Mouse (Mus musculus): ENCODE data around the gene Vgll4. TPM values are rescaled to one million over a fixed set of nuclear protein-coding genes. Genes with fewer than 3 reads are reported as not detected.
A peak's percentile ranks its signal among the peaks of the same experiment; 100 is the strongest.

Gene Vgll4
- polyA plus RNA-seq, 2 experiments = 4.6 to 5.5 TPM

DNA sequence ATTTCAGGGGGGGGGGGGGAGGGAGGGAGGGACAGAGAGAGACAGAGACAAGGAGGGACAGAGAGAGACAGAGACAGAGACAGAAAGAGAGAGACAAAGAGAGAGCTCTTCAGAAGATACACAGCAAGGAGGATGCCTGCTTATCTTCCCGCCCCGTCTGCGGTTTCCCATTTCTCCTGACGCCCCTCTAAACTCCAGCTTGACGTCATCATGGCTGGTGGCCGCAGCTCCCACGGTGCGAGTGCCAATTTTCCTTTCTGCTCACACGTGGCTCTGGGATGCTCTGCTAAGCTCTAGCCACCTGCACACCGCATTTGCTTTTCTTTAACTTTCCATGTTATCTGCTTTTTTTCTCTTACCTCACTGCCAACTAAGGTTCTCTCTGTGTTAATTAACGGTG lies 151.8 kb downstream of the Vgll4 start:
- no peaks in the 10 kb centered on the region for H3K9me3 ChIP-seq (ENCODE audit: control insufficient read depth, low read length)
- no peak overlapping the region for H3K9ac ChIP-seq (replicated peaks)
- no peak overlapping the region for H3K27ac ChIP-seq
- WGBS (ENCODE audit: insufficient replicate concordance) = 3% methylated on average over 11 of the region's 11 CpGs
- H3K36me3 ChIP-seq (replicated peaks; ENCODE audit: control insufficient read depth, insufficient read depth, low read depth) = no peaks in the 10 kb centered on the region
- H3K4me2 ChIP-seq (ENCODE audit: low read depth) = no peak overlapping the region
- DNase-seq (ENCODE audit: low read depth in 3 of 3, low spot score in 3 of 3) = peak in 1 of 3 experiments; percentile 22
- no peak for TF ChIP-seq EP300 (IDR thresholded peaks at IDR 0.05; ENCODE audit: low read depth)
- no peak for TF ChIP-seq CTCF (IDR thresholded peaks at IDR 0.05; ENCODE audit: low read depth)
- H3K4me3 ChIP-seq (ENCODE audit: insufficient read depth in 1 of 2, low read depth in 2 of 2, low read length in 2 of 2) = no peak overlapping the region
- ATAC-seq (ENCODE audit: insufficient read depth) = peak; percentile 58; the same call in 1 of the 2 replicates
- no peaks in the 10 kb centered on the region for H3K27me3 ChIP-seq (ENCODE audit: control insufficient read depth, insufficient read depth, low read length)
- peaks cover 2 to 12% of the 10 kb centered on the region in 2 experiments; a peak in 2 of 4 replicates for H3K4me1 ChIP-seq (replicated peaks; ENCODE audit: control insufficient read depth in 2 of 2, insufficient read depth in 2 of 2, low read length in 1 of 2)

GRCm38 (mm10) chr6:114814882-114815650 lies 154.7 kb downstream of the Vgll4 start:
- H3K36me3 ChIP-seq (replicated peaks; ENCODE audit: control insufficient read depth, insufficient read depth, low read depth) = no peaks in the 10 kb centered on the region
- H3K27ac ChIP-seq = no peak overlapping the region
- peaks cover 2 to 8% of the 10 kb centered on the region in 2 experiments; a peak in 2 of 4 replicates for H3K4me1 ChIP-seq (replicated peaks; ENCODE audit: control insufficient read depth in 2 of 2, insufficient read depth in 2 of 2, low read length in 1 of 2)
- H3K4me2 ChIP-seq (ENCODE audit: low read depth) = no peak overlapping the region
- H3K9me3 ChIP-seq (ENCODE audit: control insufficient read depth, low read length) = no peaks in the 10 kb centered on the region
- WGBS (ENCODE audit: insufficient replicate concordance) = 70% methylated on average over 5 of the region's 5 CpGs
- H3K4me3 ChIP-seq (ENCODE audit: insufficient read depth in 1 of 2, low read depth in 2 of 2, low read length in 2 of 2) = no peak overlapping the region
- no peak for ATAC-seq (ENCODE audit: insufficient read depth)
- H3K27me3 ChIP-seq (ENCODE audit: control insufficient read depth, insufficient read depth, low read length) = no peaks in the 10 kb centered on the region
- H3K9ac ChIP-seq (replicated peaks) = no peak overlapping the region
- TF ChIP-seq EP300 (IDR thresholded peaks at IDR 0.05; ENCODE audit: low read depth) = no peak
- peak; percentile 73 for TF ChIP-seq CTCF (IDR thresholded peaks at IDR 0.05; ENCODE audit: low read depth)
- peak in 1 of 3 experiments; percentile 13 for DNase-seq (ENCODE audit: low read depth in 3 of 3, low spot score in 3 of 3)

DNA sequence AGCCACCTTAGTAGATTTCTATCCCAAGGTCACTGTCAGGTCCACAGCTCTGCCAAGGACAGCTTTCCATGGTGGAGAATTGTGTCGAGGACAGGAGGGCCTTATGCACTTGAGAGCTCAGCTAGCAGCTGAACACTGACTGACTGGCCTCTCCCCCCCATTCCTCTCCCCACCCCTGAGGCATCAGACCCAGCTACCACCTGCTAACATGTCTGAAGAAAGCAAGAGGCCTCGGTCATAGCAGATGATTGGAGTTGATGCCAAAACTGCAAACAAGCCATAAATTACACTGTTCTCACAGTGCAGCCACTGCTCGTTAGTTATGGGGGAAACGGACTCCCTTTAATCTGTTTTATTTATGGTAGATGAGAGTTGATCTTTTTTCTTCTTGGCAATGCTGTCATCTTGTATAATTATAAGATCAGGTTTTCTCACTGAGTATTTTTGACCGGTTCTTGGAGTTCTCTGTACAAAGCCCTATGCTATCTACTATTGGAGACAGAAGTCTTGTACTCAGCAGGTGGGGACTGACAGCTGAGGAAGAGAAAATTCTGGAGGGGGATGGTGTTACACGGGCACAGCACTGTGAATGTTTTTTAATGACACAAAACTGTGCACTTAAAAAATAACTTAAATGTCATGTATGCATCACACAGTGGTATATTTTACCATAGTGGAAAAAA lies 155.5 kb downstream of the Vgll4 start:
- ATAC-seq (ENCODE audit: insufficient read depth) = no peak
- no peaks in the 10 kb centered on the region for H3K27me3 ChIP-seq (ENCODE audit: control insufficient read depth, insufficient read depth, low read length)

GRCm38 (mm10) chr6:114812779-114813178 lies 157.0 kb downstream of the Vgll4 start:
- no peak overlapping the region for H3K27ac ChIP-seq
- no peaks in the 10 kb centered on the region for H3K9me3 ChIP-seq (ENCODE audit: control insufficient read depth, low read length)
- H3K36me3 ChIP-seq (replicated peaks; ENCODE audit: control insufficient read depth, insufficient read depth, low read depth) = no peaks in the 10 kb centered on the region
- H3K4me1 ChIP-seq (replicated peaks; ENCODE audit: control insufficient read depth in 2 of 2, insufficient read depth in 2 of 2, low read length in 1 of 2) = no peaks in the 10 kb centered on the region
- no peak overlapping the region for H3K4me2 ChIP-seq (ENCODE audit: low read depth)
- H3K4me3 ChIP-seq (ENCODE audit: insufficient read depth in 1 of 2, low read depth in 2 of 2, low read length in 2 of 2) = no peak overlapping the region
- DNase-seq (ENCODE audit: low read depth in 3 of 3, low spot score in 3 of 3) (no peak), ATAC-seq (ENCODE audit: insufficient read depth) (no peak)
- H3K9ac ChIP-seq (replicated peaks) = no peak overlapping the region
- no peaks in the 10 kb centered on the region for H3K27me3 ChIP-seq (ENCODE audit: control insufficient read depth, insufficient read depth, low read length)
- no peak for TF ChIP-seq EP300 (IDR thresholded peaks at IDR 0.05; ENCODE audit: low read depth)
- no peak for TF ChIP-seq CTCF (IDR thresholded peaks at IDR 0.05; ENCODE audit: low read depth)
- WGBS (ENCODE audit: insufficient replicate concordance) = 72% methylated on average over 4 of the region's 4 CpGs

More for the DNA sequence above, 155.5 kb downstream of the Vgll4 start:
- DNase-seq (ENCODE audit: low read depth in 3 of 3, low spot score in 3 of 3) = no peak
- Histone ChIP-seq H3K4me3 (ENCODE audit: insufficient read depth in 1 of 2, low read depth in 2 of 2, low read length in 2 of 2) (no peak overlapping the region), H3K4me2 (ENCODE audit: low read depth) (no peak overlapping the region), H3K9ac (replicated peaks) (no peak overlapping the region), H3K27ac (no peak overlapping the region), H3K4me1 (replicated peaks; ENCODE audit: control insufficient read depth in 2 of 2, insufficient read depth in 2 of 2, low read length in 1 of 2) (peaks cover 2 to 5% of the 10 kb centered on the region in 2 experiments; a peak in 2 of 4 replicates), H3K36me3 (replicated peaks; ENCODE audit: control insufficient read depth, insufficient read depth, low read depth) (no peaks in the 10 kb centered on the region), H3K9me3 (ENCODE audit: control insufficient read depth, low read length) (no peaks in the 10 kb centered on the region)
- no peak for TF ChIP-seq EP300 (IDR thresholded peaks at IDR 0.05; ENCODE audit: low read depth)
- TF ChIP-seq CTCF (IDR thresholded peaks at IDR 0.05; ENCODE audit: low read depth) = no peak
- 67% methylated on average over 6 of the region's 6 CpGs for WGBS (ENCODE audit: insufficient replicate concordance)

GRCm38 (mm10) chr6:114812322-114812721 lies 157.5 kb downstream of the Vgll4 start:
- Histone ChIP-seq H3K9ac (replicated peaks) (no peak overlapping the region), H3K4me2 (ENCODE audit: low read depth) (no peak overlapping the region), H3K4me1 (replicated peaks; ENCODE audit: control insufficient read depth in 2 of 2, insufficient read depth in 2 of 2, low read length in 1 of 2) (no peaks in the 10 kb centered on the region), H3K27ac (no peak overlapping the region), H3K27me3 (ENCODE audit: control insufficient read depth, insufficient read depth, low read length) (no peaks in the 10 kb centered on the region), H3K4me3 (ENCODE audit: insufficient read depth in 1 of 2, low read depth in 2 of 2, low read length in 2 of 2) (no peak overlapping the region), H3K9me3 (ENCODE audit: control insufficient read depth, low read length) (no peaks in the 10 kb centered on the region), H3K36me3 (replicated peaks; ENCODE audit: control insufficient read depth, insufficient read depth, low read depth) (no peaks in the 10 kb centered on the region)
- DNase-seq (ENCODE audit: low read depth in 3 of 3, low spot score in 3 of 3) (no peak), ATAC-seq (ENCODE audit: insufficient read depth) (no peak)
- TF ChIP-seq EP300 (IDR thresholded peaks at IDR 0.05; ENCODE audit: low read depth) (no peak), CTCF (IDR thresholded peaks at IDR 0.05; ENCODE audit: low read depth) (no peak)
- WGBS (ENCODE audit: insufficient replicate concordance) = 63% methylated on average over 5 of the region's 5 CpGs

Other genes with a start within 250 kb of the Vgll4 start
- gene Tamm41, start 67.9 kb upstream of the Vgll4 start, polyA plus RNA-seq (2012; rRNA removed) = 16.0 and 17.0 TPM in 2 replicates
- gene Tamm41, start 67.9 kb upstream of the Vgll4 start, polyA plus RNA-seq (2014; fragmentation: Nextera tagmentation; extraction: Ambion mirVana) = 27.3 and 31.7 TPM in 2 replicates
- gene Syn2, start 164.9 kb upstream of the Vgll4 start, polyA plus RNA-seq (2012; rRNA removed) = 0.04 TPM in 2 replicates
- 0.04 TPM in 1 of 2 replicates, not detected in the other for gene Syn2, start 164.9 kb upstream of the Vgll4 start, polyA plus RNA-seq (2014; fragmentation: Nextera tagmentation; extraction: Ambion mirVana)

Data from liver, embryonic 14.5 days (tissue).